Mouse (Mus musculus) urinary bladder, postnatal 25 days (tissue): ENCODE results near the gene Olfm2.

Source experiments
- DNase-seq: peaks from one replicate; pipeline ENCODE4 v3.0.0; 2022; ENCODE audit warnings: low spot score

Olfm2 gene

DNA sequence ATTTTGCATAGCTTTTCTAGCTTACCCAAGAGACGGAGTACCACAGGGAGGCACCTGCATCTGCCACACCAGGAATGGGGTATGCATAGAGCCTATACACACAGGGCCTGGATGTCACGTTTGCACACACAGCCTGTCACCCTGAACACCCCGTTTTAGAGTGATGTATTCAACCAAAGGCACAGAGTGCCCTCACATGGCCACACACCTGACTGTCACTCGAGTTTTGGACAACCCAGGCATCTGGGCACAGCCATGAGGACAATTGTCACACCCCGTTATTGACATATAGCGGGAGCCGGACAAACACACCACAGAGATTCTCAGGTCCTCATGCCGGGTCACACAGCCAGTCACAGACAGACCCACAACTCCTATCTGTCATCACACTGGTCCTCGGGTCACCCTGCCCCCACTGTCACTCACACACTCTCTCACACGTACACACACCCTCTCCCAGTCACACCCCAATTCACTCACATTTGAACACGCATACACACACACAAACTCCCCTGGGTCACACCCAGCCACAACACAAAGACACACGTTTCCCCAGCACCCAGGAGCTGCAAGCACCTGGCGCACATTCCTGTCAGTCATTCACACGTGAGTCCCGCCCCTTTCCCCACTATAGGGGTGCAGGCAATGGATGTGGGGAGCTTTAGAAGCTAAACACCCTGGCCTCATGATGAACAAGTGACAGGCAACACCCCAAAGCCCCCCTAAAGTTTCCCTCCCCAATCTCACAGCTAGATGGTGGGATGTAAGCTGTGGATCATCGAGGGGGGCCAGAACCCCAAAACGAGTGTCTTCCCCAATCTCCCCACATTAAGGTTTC is 801 bp downstream of the Olfm2 start:
- DNase-seq: no peak

DNA sequence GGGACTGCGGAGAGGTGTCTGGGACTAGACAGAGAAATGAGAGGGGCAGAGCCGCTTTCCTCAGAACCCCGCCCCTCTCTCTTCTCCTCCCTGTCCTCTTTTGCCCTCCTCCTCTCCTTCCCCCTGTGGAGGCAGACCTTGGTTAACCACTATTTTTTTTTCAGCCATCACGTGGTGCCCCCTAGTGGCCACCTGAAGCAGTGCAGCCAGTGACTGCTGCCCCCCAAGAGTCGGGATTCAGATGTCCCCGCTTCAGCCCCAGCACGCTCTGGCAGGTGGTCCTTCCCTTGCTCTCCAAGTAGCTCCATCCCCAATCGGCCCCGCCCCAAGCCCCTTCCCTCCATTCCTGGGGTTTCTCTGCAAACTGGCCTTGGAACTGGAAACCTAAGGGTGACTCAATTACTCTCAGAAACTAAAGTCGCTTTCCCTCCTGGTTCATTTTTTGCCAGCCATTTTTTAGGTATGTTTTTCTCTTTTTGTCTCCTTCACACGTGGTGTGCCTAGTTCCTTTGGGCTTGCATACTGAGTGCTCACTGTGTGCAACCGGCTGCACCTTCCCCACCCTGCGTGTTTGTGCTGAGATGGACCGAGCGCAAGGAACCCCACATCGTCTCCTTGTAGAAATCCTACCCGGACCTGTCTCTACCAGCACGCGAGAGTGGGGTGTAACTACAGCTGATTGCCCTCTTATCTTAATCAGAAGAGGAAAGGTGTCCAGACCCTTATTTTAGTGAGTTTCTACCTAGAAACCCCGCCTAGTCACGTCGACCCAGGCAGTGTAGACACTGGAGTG is 2.0 kb downstream of the Olfm2 start:
- DNase-seq: peak; percentile 20

DNA sequence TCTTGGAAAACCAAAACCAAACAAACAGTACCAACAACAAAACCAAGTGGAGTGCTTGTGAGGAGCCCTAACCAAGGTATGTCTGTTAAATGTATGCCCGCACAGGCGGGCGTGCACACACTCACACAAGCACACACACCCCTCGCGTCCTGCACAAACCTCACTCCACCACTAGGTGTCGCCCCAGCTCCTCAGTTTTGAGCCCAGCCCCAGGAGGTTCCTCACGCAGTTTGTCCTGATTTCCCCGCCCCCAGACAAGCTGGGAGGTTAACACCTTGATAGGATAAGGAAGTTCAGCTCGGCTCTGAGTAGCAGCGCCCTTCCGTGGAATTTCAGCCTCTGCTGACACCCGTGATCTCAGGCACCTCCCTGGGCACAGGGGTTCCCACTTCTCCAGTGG is 5.7 kb downstream of the Olfm2 start:
- peak; percentile 87 for DNase-seq

DNA sequence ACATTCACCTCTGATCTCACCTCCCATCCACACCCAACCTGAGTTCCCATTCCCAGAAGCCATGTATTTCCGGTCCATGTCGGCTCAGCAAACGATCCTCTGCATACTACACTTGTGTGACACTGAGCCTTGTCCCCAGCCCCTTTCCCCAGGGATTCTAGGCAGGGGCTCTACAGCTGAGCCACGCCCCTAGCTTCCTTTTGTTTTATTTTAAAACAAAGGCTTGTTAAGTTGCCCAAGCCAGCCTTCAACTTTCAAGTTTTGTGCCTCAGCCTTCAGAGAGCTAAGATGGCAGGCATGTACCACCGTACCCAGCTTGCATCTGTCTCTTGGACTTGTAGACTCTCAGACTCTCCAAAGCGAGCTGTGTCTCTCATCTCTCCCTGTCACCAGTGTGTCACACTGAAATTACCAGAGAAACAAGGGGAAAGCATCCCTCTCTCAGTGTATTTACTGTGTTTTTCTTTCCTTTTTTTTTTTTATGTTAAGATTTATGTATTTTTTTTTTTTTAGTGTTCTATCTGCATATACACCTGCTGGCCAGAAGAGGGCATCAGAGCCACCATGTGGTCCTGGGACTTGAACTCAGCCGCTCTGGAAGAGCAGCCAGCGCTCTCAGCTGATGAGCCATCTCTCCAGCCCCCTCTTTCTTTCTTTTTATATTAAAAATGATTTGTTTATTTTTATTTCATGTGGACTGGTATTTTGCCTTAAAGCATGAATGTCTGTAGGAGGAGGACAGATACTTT is 7.7 kb downstream of the Olfm2 start:
- DNase-seq: no peak

DNA sequence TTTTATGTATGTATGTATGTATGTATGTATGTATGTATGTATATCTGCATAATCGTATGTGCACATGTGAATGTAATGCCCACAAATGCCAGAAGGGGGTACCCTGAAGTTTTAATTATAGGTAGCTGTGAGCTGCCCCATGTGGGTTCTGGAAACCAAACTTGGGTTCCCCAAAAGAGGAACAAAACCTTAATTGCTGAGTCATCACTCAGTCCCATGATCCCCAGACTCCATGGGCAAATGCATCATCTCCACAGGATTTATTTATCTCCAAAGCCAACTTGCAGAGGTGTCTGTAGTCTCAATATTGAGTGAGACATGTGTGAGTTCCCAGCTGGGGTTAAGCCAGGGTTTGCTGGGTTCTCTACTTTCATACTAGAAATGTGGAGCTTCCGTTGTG is 8.9 kb downstream of the Olfm2 start:
- DNase-seq: no peak

DNA sequence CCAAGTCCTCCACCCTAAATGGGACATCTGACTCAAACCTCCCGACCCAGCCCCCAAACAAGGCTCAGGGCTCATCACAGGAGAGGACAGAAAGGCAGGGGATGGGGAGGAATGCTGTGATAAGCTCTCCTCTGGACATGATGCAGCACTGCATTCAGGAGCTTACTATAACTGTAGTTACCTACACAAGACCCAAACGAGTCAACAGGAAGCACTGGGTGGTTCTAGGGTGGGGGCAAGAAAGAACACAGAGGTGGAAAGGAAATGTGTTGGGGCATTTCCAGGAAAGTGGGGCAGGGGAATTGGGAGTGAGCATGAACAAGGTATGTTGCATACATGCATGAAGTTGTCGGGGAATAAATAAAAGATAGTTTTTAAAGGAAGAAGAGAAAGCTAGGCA is 11.5 kb downstream of the Olfm2 start:
- DNase-seq: no peak

DNA sequence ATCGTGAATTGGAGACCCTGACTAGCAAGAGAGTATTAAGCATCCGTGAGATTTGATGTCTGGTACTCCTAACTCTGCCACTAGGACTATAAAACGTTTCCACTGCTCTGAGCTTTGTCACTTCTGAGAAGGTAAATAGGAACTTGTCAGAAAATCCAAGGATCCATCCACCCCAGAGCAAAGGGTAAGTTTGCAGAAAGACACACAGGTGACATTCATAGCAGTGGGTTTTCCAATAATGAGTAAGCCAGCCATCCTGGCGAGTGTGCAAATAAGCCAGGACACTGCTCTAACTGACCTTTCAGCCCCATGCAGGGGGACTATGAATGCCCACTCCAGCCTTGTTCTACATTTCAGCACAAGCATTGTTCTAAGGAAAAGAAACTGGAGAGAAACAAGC is 14.4 kb downstream of the Olfm2 start:
- no peak for DNase-seq

DNA sequence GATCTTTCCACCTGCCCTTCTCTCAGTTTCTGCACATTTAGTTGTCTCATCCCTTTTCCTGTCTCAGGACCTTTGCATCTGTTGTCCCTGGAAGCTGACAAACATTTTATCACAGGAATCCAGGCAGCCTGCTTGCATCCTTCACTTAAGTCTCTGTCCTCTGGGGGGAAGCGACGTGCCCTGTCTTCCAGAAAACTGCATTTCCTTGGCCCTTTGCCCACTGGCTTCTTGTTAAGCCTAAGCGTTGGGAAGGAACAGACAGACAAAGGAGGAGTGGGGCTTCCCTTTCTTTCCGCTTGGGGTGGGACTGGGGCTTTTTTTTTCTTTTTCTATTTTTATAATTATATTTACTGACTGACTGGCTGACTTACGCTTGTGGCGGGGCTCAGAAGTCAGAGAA is 16.7 kb downstream of the Olfm2 start:
- DNase-seq: no peak

DNA sequence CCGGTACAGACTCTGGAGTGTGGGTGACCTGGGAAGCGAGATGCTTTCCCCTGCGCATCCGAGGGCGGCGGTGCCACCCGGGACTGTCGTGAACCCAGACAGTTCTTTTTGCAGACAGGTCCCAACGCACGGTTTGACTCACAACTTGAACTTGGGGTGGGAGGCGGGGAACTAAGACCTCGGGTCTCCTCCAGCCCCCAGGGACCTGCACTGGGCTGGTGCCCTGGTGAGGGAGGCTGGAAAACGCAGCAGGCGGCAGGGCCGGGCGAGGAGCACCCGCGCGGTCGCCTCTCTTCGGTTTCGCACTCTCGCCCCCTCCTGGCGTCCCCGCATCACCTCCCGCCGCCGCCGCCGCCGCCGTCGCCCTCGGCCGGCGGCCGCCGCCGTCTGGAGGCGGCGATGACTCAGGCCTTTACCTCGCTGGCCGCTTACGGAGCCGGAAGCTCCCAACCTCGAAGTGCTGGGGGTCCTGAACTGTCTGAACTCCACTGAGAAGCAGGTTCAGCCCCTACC is 18.5 kb downstream of the Olfm2 start:
- peak; percentile 56 for DNase-seq

DNA sequence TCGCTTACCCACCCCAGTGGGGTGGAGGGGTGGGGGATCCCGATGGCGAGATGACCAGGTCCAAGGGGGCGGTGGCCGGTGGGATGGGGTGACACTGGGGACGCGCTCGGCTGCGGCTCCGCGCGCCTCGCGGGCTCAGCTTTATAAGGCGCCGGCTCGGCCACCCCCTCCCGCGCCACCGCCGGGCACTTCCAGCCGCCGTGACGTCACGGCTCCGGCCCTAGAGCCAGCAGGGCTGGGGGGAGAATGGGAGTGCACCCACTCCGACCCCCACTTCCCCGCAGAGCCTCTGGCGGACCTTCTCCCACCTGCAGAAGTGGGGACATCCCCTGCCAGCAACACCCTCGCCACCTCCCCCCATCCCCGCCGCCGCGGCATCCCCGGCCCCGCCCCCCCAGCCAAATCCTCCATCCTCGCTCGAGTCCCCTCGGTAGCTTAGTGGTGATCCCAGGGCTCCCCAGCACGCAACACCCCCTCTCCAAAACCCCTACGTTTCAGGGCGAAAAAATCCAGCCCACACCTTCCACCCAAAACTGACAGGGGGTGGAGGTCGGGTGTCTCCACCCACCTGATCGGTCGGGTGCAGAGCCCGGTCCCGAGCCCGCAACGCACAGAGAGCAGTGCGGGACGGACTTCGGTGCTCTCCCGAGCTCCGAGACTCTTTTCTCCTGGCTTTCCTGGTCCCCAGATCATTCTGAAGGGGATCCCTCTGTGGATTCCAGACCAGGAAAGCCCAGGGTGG is 19.1 kb downstream of the Olfm2 start:
- peak; percentile 16 for DNase-seq

DNA sequence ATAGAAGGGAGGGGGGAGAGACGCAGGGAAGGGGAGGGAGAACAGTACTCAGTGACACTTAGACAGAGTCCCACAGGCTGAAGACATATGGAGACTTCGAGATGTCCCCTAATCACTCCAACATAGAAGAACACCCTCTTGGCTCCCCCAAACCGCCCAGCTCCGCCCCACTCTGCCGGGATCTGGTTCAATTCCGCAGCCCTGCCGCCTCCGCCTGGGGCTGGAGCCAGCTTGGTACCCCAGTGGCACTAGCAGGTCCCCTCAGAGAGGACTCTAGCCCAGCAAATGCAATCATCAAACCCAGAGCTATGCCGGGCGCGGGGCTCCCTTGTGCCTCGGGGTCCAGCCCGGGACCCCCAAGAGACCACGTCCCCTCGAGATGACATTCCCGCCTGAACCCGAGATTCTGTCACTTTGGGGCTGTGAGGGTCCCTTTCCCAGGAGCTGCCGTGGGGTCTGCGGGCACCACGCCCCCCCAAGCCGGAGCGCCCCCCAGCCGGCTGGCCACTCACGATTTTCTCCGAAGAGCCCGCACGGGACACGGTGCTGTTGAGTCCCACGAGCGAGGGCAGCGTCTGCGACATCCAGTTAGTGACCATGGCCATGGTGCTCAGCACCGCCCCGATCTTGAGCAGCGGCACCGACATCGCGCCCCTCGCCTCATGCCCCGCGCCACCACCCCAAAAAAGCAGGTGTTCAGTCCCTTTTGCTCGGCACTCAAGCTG is 19.9 kb downstream of the Olfm2 start:
- DNase-seq: no peak

DNA sequence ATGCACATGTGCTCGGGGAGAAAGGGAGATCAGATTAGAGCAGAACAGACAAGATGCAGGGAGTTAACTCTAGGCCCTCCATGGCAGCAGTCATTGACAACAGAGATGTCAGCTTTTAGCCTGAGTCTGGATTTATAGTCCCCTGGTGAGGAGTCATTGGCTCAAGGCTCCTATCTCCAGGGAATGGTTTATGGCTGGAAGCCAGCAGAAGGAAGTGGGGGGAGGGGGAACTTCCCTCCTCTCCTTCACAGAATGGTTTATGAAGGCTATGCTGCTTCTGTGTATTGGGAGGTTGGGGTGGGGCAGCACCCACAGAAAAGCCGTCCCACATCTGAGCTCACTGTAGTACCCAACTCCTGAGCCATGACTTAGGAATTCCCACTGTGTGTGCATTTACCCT is 24.6 kb downstream of the Olfm2 start:
- no peak for DNase-seq

DNA sequence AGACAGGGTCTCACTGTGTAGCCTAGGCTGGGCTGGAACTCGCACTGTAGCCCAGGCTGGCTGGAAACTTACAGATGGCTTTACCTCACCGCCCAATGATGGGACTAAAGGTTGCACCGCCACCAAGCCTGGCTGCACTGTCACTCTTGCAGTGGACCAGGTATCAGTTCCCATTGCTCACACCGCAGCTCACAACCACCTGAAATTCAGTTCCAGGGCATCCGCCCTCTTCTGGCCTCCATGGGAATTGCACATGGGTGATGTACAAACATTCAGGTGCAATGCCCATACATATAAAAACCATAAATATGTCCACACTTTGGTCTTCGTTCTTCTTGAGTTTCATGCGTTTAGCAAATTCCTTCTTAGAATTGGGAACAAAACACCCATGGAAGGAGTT is 30.8 kb downstream of the Olfm2 start:
- no peak for DNase-seq

DNA sequence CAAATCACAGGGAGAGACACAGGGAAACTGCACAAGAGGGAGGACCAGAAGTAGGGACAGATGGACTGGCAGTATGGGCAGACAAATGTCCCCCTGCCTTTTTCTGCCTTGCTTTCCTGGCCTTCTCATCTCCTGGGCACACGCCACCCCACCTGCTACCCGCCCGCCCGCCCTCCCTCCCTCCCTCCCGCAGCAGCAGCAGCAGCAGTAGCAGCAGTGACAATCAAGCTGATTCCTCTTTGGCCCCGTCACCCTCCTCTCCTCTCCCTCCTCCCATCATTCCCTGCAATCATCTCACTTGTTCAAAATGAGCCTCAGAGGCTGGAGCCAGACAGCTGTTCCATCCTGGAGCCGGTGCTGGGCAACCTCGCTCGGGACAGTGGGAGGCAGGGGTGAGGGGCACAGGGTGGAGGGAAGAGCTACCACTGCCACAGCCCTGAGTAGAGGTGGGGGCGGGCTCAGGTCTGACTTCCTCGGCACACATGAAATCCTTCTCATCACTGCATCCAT is 32.6 kb downstream of the Olfm2 start:
- no peak for DNase-seq

DNA sequence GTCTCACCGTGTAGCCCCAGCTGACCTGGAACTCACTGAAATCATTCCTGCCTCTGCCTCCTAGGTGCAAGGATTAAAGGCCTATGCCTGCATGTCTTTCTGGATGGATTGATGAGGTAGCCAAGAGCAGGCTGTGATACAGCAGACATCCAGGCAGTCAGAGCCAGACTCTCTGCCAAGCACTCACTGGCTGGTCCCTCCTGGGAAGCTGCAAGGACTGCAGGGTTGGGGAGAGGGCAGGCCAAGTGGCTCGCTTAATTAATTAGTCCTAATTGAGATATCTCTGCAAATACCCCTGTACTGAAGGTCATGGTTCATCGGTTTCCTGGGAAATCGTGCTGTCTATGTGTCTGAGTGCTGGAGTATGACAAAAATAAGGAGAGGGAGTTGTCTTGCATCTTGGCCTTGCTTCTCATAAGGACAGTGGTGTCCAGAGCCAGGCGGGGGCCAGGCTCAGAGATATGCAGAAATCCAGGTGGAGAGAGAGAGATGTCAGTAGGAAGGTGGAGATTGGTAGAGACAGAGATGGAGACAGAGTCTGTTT is 33.1 kb downstream of the Olfm2 start:
- no peak for DNase-seq

DNA sequence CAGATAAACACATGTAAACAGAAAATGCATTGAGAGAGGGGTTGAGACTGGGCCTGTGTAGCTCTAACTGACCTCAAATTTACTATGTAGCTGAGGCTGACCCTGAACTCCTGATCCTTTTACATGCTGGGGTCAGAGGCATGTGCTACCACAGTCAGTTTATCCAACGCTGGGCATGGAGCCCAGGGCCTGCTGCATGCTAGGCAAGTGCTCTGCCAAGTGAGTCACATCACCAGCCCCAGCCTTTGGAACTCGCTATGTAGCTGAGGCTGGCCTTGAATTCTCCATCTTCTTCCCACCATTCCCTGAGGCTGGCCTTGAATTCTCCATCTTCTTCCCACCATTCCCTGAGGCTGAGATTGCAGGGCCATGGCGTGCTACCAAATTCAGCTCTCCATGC is 35.7 kb downstream of the Olfm2 start:
- DNase-seq: no peak

DNA sequence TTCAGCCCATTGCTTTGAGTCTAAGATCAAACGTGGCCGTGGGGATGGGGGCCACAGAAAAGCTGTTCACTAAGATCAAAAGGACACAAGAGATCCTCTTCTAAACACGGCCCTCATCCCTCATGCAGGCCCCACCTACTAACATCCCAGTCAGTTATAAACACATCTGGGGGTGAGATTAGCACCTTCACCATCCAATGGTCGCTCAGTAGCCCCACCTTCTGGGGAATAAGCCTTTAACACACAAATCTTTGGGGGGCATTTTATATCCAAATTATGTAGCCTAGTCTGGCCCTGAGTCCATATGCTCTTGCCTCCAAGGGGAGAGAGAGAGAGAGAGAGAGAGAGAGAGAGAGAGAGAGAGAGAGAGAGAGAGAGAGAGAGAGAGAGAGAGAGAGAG is 40.2 kb downstream of the Olfm2 start:
- no peak for DNase-seq

DNA sequence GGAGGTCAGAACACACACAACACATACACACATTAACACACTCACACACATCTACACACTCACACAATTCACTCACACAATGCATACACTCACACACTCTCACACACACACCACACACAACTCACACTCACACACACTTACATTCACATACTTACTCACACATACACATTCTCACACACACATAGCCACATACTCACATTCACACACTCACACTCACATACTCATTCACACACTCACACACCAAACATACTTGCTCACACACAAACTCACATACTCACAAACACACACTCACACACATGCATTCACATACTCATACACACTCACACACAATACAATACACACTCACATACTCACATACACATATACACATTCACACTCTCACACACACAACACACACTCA is 40.7 kb downstream of the Olfm2 start:
- no peak for DNase-seq

DNA sequence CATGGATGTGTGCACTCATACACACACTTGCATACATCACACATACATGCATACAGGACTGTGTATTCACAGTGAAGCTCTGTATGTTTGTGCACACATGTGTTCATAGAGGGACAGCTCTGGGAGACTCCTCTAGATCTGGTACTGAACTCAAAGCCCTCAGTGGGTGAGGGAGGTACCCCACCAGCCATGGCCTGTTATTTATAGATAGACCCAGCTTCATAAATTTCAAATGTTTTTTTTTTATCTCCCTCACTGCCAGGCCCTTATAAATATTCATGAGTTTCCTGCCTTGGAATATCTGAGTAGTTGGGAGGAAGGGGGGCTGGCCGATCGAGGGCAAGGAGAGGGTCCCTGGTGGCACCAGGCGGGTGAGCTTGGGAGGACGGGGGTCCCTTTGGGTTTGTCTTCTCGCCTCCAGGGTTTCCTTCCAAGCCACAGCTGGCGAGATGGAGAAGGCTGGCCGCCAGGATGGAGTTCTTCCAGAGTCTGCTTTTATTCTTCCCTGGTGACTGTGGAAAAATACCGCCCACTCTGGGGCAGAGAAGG is 42.2 kb downstream of the Olfm2 start:
- no peak for DNase-seq

DNA sequence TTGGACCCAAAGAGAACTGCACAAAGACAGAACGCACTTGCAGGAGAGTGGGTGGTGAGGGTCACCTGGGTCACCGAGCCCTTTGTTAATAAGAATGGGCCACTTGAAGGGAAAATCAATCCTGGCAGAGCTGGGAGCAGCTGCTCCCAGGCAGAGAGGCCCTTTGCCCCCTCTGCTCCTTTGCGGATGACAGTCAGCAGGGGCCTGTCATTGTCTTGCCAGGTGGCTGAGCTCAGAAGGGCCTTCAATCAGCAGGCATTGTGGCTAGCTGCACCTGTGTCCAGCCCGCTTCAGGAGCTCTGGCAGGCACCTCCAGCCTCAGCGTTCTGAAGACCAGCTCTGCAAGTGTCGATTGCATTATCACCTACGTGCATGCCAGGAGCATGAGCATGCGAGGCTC is 48.7 kb downstream of the Olfm2 start:
- no peak for DNase-seq
